Mouse (Mus musculus) hindbrain, embryonic 11.5 days (tissue): ENCODE results near the gene Cwf19l1. TPM values are rescaled to one million over a fixed set of nuclear protein-coding genes. Genes with fewer than 3 reads are reported as not detected.

Source experiments
- ATAC-seq: fragments of 200-750 bp; cut with Nextera tagmentation; 2 replicates; pipeline ENCODE4 v1.8.0; 2017; ENCODE audit warnings: mild to moderate bottlenecking, moderate TSS enrichment, moderate library complexity; ENCODE audit not compliant: low FRiP score
- DNase-seq: peaks from one replicate; pipeline ENCODE4 v3.0.0-alpha.2; 2015; ENCODE audit warnings: low spot score
- H3K27ac ChIP-seq: fragments of 300-500 bp; sonication (generic); 2 replicates; pipeline ENCODE4 v1.5.1; 2014; ENCODE audit warnings: mild to moderate bottlenecking, low read depth, low read length
- H3K27me3 ChIP-seq: fragments of 300-500 bp; sonication (generic); 2 replicates; pipeline ENCODE4 v1.6.1; 2014; ENCODE audit warnings: mild to moderate bottlenecking, low read length, moderate library complexity, mixed read lengths; ENCODE audit not compliant: control insufficient read depth, insufficient read depth
- H3K36me3 ChIP-seq: fragments of 300-500 bp; sonication (generic); 2 replicates; pipeline ENCODE4 v1.6.1; 2014; ENCODE audit warnings: mild to moderate bottlenecking, low read length, moderate library complexity, mixed read lengths; ENCODE audit not compliant: control insufficient read depth, insufficient read depth
- H3K4me1 ChIP-seq: fragments of 300-500 bp; sonication (generic); replicated peaks from 2 replicates; pipeline ENCODE4 v1.6.1; 2014; ENCODE audit warnings: low read length, mixed read lengths; ENCODE audit not compliant: control insufficient read depth, insufficient read depth
- H3K4me2 ChIP-seq: fragments of 300-500 bp; sonication (generic); replicated peaks from 2 replicates; pipeline ENCODE4 v1.6.1; 2014; ENCODE audit warnings: mild to moderate bottlenecking, low read depth, low read length
- H3K4me3 ChIP-seq: fragments of 300-500 bp; sonication (generic); 2 replicates; pipeline ENCODE4 v1.5.1; 2014; ENCODE audit warnings: low read depth, low read length
- H3K9ac ChIP-seq: fragments of 300-500 bp; sonication (generic); 2 replicates; pipeline ENCODE4 v1.6.1; 2014; ENCODE audit warnings: low read depth, low read length
- H3K9me3 ChIP-seq: fragments of 300-500 bp; sonication (generic); 2 replicates; pipeline ENCODE4 v1.6.1; 2016; ENCODE audit warnings: low read length; ENCODE audit not compliant: control insufficient read depth
- WGBS: fragments of 180-500 bp; shearing (Covaris S2); extraction: QIAGEN DNeasy Blood & Tissue Kit; methylation state at CpG from one replicate; pipeline ENCODE4 v1.1.7; 2014; 5-methylcytosine and 5-hydroxymethylcytosine counted together
- polyA plus RNA-seq: library from polyadenylated mRNA; unstranded; fragments of >200 nt; fragmentation: Nextera tagmentation; extraction: Ambion mirVana; gene quantifications from 2 replicates; pipeline ENCODE4 v1.2.1, GENCODE M21; 2014

Cwf19l1 gene
- polyA plus RNA-seq, 1 experiment from 2014 or later = 40.5 TPM

DNA sequence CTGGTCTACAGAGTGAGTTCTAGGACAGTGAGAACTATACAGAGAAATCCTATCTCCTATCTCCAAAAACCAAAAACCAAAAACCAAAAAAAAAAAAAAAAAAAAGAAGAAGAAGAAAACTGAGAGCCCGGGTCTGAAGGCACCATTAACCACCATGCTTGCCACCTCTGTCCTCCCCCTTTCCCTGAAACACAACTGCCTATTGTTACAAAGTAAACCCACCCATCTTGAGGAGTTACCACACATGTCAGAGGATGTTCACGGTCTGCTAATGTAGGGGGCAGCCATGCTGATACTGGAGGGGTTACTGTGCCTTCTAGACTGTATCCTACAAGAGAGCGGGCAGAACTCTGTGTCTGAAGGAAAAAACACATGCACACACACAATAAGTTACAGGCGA, 58.7 kb downstream of the Cwf19l1 start:
- no peaks in the 10 kb centered on the region for H3K27me3 ChIP-seq
- WGBS = 81% methylated on average over 4 of the region's 4 CpGs
- 0 out of 2 replicates have a peak, but pooled peaks cover 2% of the 10 kb centered on the region for H3K36me3 ChIP-seq

DNA sequence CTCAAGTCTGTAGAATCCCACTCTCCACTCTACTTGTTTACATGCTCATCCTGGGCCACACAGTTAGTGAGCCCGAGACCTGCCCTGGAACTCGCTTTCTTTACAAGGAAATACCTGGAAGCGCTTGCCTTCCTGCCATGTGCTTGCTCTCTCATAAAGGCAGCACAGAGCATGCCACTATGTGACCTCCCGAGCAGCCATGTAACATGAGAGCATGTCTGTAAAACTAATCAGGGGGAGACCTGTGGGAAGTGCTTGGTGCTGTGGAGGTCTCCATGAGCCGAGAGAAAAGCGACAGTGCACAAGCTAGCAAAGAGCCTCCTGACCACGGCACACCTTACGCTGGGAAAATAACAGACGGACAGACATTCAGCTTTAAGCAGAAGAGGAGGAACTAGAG, 59.2 kb downstream of the Cwf19l1 start:
- no peak overlapping the region for H3K27ac ChIP-seq
- ATAC-seq (no peak), DNase-seq (no peak)
- H3K9ac ChIP-seq = no peak overlapping the region
- H3K4me2 ChIP-seq = no peak overlapping the region
- H3K9me3 ChIP-seq = no peaks in the 10 kb centered on the region
- 79% methylated on average over 9 of the region's 9 CpGs for WGBS
- no peaks in the 10 kb centered on the region for H3K4me1 ChIP-seq
- no peak overlapping the region for H3K4me3 ChIP-seq
- no peaks in the 10 kb centered on the region for H3K27me3 ChIP-seq
- H3K36me3 ChIP-seq = 0 out of 2 replicates have a peak, but pooled peaks cover 2% of the 10 kb centered on the region

More for the DNA sequence above, 58.7 kb downstream of the Cwf19l1 start:
- no peaks in the 10 kb centered on the region for H3K9me3 ChIP-seq
- no peaks in the 10 kb centered on the region for H3K4me1 ChIP-seq
- DNase-seq (no peak), ATAC-seq (no peak)
- H3K4me2 ChIP-seq = no peak overlapping the region
- no peak overlapping the region for H3K9ac ChIP-seq
- no peak overlapping the region for H3K27ac ChIP-seq
- H3K4me3 ChIP-seq = no peak overlapping the region

DNA sequence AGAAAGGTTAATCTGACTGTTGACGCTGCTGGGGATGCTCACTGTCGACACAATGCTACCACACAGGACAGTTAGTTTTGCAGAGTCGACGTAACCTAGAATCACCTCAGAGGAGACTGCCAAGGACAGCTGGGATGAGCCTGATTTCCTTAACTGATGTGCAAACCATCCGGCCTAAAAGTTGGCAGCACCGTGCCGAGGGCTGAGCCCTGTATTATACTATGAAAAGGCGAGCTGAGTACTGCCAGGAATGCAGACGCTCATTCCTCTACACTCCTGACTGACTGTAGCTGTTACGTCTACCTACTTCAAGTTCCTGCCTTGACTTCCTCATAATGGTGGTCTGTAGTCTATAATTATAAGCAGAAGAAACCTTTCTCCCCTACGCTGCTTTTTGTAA, 60.7 kb downstream of the Cwf19l1 start:
- H3K4me3 ChIP-seq = no peak overlapping the region
- ATAC-seq (no peak), DNase-seq (no peak)
- no peaks in the 10 kb centered on the region for H3K27me3 ChIP-seq
- no peaks in the 10 kb centered on the region for H3K4me1 ChIP-seq
- no peaks in the 10 kb centered on the region for H3K9me3 ChIP-seq
- H3K27ac ChIP-seq = no peak overlapping the region
- no peak overlapping the region for H3K9ac ChIP-seq
- 84% methylated on average over 11 of the region's 11 CpGs for WGBS
- no peak overlapping the region for H3K4me2 ChIP-seq
- 0 out of 2 replicates have a peak, but pooled peaks cover 2% of the 10 kb centered on the region for H3K36me3 ChIP-seq

DNA sequence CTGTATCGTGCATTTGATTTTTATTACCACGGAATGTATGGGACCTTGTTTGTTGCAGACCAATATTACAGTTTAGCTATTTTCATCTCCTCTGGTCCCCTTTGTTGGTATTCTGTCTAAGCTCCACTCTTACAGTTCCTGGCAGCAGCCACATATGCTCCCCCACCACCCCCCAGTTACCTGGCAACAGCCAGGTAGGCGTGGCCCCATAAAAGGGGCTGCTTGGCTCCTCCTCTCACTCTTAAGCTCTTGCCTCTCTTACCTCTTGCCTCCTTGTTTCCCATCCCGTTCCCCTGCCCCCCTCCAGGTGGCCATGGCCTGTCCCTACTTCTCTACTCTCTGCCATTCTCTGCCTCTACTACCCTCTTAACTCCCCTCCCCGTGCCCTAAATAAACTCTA, 64.5 kb downstream of the Cwf19l1 start:
- Histone ChIP-seq H3K9me3 (no peaks in the 10 kb centered on the region), H3K27ac (no peak overlapping the region), H3K4me1 (no peaks in the 10 kb centered on the region), H3K27me3 (no peaks in the 10 kb centered on the region), H3K4me2 (no peak overlapping the region), H3K4me3 (no peak overlapping the region), H3K9ac (no peak overlapping the region), H3K36me3 (0 out of 2 replicates have a peak, but pooled peaks cover 2% of the 10 kb centered on the region)
- 65% methylated on average over 5 of the region's 5 CpGs for WGBS
- ATAC-seq (no peak), DNase-seq (no peak)

DNA sequence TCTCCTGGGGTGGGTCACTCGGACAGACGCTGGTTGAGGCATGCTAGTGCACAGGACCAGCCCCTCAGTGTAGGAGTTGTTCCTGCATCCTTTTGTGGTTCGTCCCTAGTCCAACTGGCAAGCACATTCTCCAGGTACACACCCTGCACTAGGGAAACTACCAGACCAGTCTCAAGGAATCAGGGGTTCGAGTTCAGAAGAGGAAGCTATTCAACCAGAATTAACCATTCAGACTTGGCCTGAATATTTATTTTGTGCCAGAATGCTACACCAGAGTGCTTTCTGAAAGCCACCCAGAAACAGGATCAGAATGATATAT, 65.8 kb downstream of the Cwf19l1 start:
- Histone ChIP-seq H3K4me1 (no peaks in the 10 kb centered on the region), H3K9ac (peak overlapping the region; percentile 62), H3K27me3 (no peaks in the 10 kb centered on the region), H3K9me3 (no peaks in the 10 kb centered on the region), H3K36me3 (0 out of 2 replicates have a peak, but pooled peaks cover 2% of the 10 kb centered on the region), H3K27ac (no peak overlapping the region), H3K4me2 (peak overlapping the region; percentile 88), H3K4me3 (peak overlapping the region; percentile 57)
- 9% methylated on average over 4 of the region's 4 CpGs for WGBS
- DNase-seq (no peak), ATAC-seq (no peak)

DNA sequence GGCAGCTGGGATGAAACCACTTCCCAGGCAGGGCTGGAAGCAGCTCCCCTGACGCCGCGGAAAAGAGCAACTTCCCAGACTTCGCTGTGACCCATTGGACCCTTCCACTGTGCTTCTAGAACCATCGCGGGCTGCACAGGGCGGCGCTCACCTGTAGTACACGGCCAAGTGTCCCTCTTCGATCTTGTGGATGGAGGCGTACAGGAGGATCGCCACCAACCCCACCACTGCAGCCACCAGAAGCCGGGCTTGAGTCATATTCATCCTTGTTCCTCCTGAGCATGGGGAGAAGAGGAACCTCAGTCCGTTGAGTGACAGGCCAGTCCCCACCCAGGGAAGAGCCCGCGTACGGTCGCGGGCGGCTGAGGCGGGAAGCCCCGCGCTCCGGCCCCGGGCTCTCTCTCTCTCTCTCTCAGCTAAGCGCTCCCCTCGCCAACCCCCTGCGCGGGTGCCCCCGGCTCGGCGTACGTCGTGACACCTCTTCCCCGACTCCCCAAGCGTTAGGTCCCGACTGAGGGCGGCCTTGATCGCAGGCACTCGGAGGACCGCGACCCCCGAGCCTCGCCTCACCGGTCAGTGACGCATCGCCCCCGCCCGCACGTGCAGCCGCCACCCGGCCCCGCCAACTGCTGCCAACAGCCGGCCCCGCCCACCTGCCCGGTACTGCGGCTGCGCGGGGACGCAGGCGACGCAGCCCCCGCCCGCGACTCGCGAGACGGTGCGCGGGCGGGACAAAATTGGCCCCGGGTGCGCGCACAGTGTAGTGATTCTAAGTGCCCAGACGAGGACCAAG, 66.4 kb downstream of the Cwf19l1 start, which contains the start of gene Erlin1:
Gene Erlin1 (minus strand): TSS at position 665 of the 793 bp plus-strand sequence.
- H3K9me3 ChIP-seq = no peaks in the 10 kb centered on the region
- H3K36me3 ChIP-seq = 0 out of 2 replicates have a peak, but pooled peaks cover 2% of the 10 kb centered on the region
- H3K9ac ChIP-seq = peak within 1 kb of the TSS; percentile 62
- H3K4me1 ChIP-seq = no peaks in the 10 kb centered on the region
- peak; percentile 96 for ATAC-seq
- H3K4me3 ChIP-seq = peak within 1 kb of the TSS; percentile 57
- peak; percentile 92 for DNase-seq
- no peaks in the 10 kb centered on the region for H3K27me3 ChIP-seq
- 0% methylated on average over 61 of the region's 75 CpGs for WGBS
- H3K27ac ChIP-seq = no peak within 1 kb of the TSS
- peak within 1 kb of the TSS; percentile 88 for H3K4me2 ChIP-seq

DNA sequence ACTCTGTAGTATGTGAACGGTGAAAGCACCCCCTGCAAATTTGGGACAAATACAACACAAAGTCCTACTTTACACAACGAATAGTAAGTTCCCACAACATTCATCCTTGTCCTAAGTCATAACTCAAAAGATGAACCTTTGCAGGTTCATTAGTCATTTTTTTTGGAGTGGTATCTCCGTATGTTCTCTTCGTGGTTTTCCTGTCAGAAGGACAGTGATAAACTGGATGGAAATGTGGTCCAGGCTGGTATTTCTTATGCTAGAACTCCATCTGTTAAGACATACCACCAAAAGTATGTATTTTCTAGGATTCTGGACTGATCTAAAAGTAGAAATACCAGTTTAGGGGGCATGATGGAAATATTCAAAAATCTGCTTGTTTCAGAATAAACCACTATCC, 67.4 kb downstream of the Cwf19l1 start:
- Histone ChIP-seq H3K27me3 (no peaks in the 10 kb centered on the region), H3K4me3 (peak overlapping the region; percentile 57), H3K4me1 (no peaks in the 10 kb centered on the region), H3K4me2 (no peak overlapping the region; the same call in 1 of the 2 replicates), H3K27ac (no peak overlapping the region), H3K9me3 (no peaks in the 10 kb centered on the region), H3K36me3 (no peaks in the 10 kb centered on the region), H3K9ac (no peak overlapping the region)
- ATAC-seq (no peak), DNase-seq (no peak)
- 84% methylated on average over 4 of the region's 4 CpGs for WGBS

DNA sequence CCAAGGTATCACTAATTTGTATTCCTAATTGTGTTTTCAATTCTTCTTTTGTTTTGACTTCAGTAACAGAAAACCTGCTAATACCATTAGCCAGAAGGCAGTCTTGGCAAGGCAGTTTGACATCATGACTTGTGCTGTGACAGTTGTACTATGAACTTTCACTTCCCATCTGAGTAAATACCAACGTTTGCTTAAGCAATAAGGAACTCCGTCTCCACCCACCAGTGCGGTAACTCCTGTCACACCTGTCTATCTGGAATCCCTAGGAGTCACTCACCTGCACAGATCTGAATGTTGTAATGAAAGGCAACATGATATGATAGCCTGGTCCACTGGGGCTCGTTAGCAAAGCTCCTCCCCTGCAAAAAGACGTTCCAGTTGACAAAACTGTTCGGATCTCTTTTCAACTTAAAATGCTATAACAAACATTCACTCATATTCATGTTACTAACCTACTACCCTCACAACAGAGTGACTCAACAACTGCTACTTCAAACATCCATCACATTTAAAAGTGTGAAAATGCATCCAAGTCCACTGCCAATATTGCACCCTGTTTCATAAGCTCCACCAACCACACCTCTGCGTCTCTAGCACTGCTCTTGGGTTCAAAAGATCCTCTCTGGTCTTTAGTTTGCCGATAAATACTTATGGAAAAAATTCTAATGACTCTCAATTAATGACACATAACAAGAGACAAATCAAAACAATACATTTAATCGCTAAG, 68.2 kb downstream of the Cwf19l1 start:
- no peak overlapping the region for H3K27ac ChIP-seq
- DNase-seq (no peak), ATAC-seq (no peak)
- no peaks in the 10 kb centered on the region for H3K27me3 ChIP-seq
- no peak overlapping the region for H3K4me2 ChIP-seq
- H3K4me1 ChIP-seq = no peaks in the 10 kb centered on the region
- no peaks in the 10 kb centered on the region for H3K36me3 ChIP-seq
- no peak overlapping the region for H3K9ac ChIP-seq
- no peaks in the 10 kb centered on the region for H3K9me3 ChIP-seq
- no peak overlapping the region for H3K4me3 ChIP-seq
- 86% methylated on average over 9 of the region's 9 CpGs for WGBS
